Mouse (Mus musculus) stomach, adult 2 months (tissue): ENCODE results near the gene Hist1h3d. TPM values are rescaled to one million over a fixed set of nuclear protein-coding genes. Genes with fewer than 3 reads are reported as not detected.

ENCODE experiments used
- polyA plus RNA-seq: library from polyadenylated mRNA; depleted of rRNA; stranded (reverse); fragments of >200 nt; gene quantifications from 2 replicates; pipeline ENCODE4 v1.2.3, GENCODE M21; 2012; rRNA removed

Hist1h3d gene
- 5.2 and 6.2 TPM in 2 replicates for polyA plus RNA-seq

GRCm38 (mm10) chr13:23575271-23575851 lies at the start of gene Hist1h3d:
Gene Hist1h3d (plus strand): TSS chr13:23575763.

GRCm38 (mm10) chr13:23530901-23531875 lies 44.4 kb upstream of the Hist1h3d start, which contains the start of gene Hist1h4h:
Gene Hist1h4h (plus strand): TSS chr13:23531050.

GRCm38 (mm10) chr13:23533560-23534367 lies 41.8 kb upstream of the Hist1h3d start, which contains the start of gene Hist1h2af:
Gene Hist1h2af (plus strand): TSS chr13:23533906.

GRCm38 (mm10) chr13:23535137-23536075 lies 40.2 kb upstream of the Hist1h3d start, which contains the start of gene Hist1h3g:
Gene Hist1h3g (plus strand): TSS chr13:23535422.

GRCm38 (mm10) chr13:23542999-23543607 lies 32.5 kb upstream of the Hist1h3d start, which contains the start of gene Hist1h2bh:
Gene Hist1h2bh (minus strand): TSS chr13:23543392.

GRCm38 (mm10) chr13:23543965-23544786 lies 31.4 kb upstream of the Hist1h3d start, which contains the start of gene Hist1h3f:
Gene Hist1h3f (plus strand): TSS chr13:23544052.

GRCm38 (mm10) chr13:23551146-23551834 lies 24.3 kb upstream of the Hist1h3d start, which contains the start of gene Hist1h4f:
Gene Hist1h4f (minus strand): TSS chr13:23551648.

GRCm38 (mm10) chr13:23552962-23553361 lies 22.6 kb upstream of the Hist1h3d start, which contains the start of gene Hist1h1d:
Gene Hist1h1d (plus strand): TSS chr13:23553262.

GRCm38 (mm10) chr13:23561883-23562659 lies 13.5 kb upstream of the Hist1h3d start, which contains the start of gene Hist1h3e:
Gene Hist1h3e (minus strand): TSS chr13:23562369.

GRCm38 (mm10) chr13:23571022-23571503 lies 4.5 kb upstream of the Hist1h3d start, which contains the start of the genes Hist1h2ae and Hist1h2bg:
Gene Hist1h2ae (minus strand): TSS chr13:23571220.
Gene Hist1h2bg (plus strand): TSS chr13:23571396.

GRCm38 (mm10) chr13:23573898-23574524 lies 1.6 kb upstream of the Hist1h3d start, which contains the start of the genes Hist1h2bf and Hist1h2ad:
Gene Hist1h2bf (minus strand): TSS chr13:23574196.
Gene Hist1h2ad (plus strand): TSS chr13:23574381.

GRCm38 (mm10) chr13:23581408-23582218 lies 6.0 kb downstream of the Hist1h3d start, which contains the start of gene Hist1h4d:
Gene Hist1h4d (plus strand): TSS chr13:23581598.

GRCm38 (mm10) chr13:23620733-23621531 lies 45.4 kb downstream of the Hist1h3d start, which contains the start of gene Hist1h2be:
Gene Hist1h2be (minus strand): TSS chr13:23621124.

GRCm38 (mm10) chr13:23622175-23622671 lies 46.7 kb downstream of the Hist1h3d start, which contains the start of gene Hist1h1e:
Gene Hist1h1e (minus strand): TSS chr13:23622558.

